Mouse (Mus musculus) ES-E14 (cell line): ENCODE data around the gene Iqcc.

ENCODE experiments used
- CHD2 ChIP-seq: IDR thresholded peaks from 2 replicates; pipeline ENCODE4 v1.6.1; 2014; ENCODE audit warnings: mild to moderate bottlenecking, low read depth, low read length, inconsistent platforms
- HCFC1 ChIP-seq: IDR thresholded peaks from 2 replicates; pipeline ENCODE4 v1.6.1; 2012; ENCODE audit warnings: low read length, inconsistent platforms, borderline replicate concordance; ENCODE audit not compliant: insufficient read depth
- MAFK ChIP-seq: IDR thresholded peaks from 2 replicates; pipeline ENCODE4 v1.6.1; 2014; ENCODE audit warnings: mild to moderate bottlenecking, low read depth, low read length, inconsistent platforms; ENCODE audit not compliant: insufficient read depth
- ZC3H11A ChIP-seq: IDR thresholded peaks from 2 replicates; pipeline ENCODE4 v1.6.1; 2012; ENCODE audit warnings: low read depth, mild to moderate bottlenecking, inconsistent platforms, low read length, borderline replicate concordance
- ZNF384 ChIP-seq: IDR thresholded peaks from 2 replicates; pipeline ENCODE4 v1.6.1; 2012; ENCODE audit warnings: low read depth, low read length, inconsistent platforms

DNA sequence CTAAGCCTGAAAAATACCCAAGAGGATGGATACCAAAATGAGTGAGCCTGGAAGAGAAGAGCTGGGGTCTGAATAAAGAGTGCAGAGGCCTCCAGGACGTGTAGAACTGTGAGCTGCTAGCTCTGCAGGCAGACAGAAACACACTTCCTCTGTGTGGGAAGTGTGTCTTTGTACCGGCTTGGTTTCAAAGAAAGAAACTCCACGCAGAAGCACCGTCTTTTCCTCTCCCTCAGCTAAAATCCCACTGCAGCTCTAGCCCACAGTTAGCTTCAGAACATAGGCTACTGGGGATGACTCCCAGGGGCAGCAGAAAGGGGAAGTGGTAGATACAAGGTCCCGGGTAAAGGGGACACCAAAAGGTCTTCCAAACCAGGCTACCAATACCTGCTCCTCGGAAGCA, 26.3 kb upstream of the Iqcc start:
- TF ChIP-seq HCFC1: no peak
- no peak for TF ChIP-seq ZC3H11A
- TF ChIP-seq ZNF384: no peak
- TF ChIP-seq CHD2: no peak
- no peak for TF ChIP-seq MAFK
